Mouse (Mus musculus) urinary bladder, postnatal 10 days (tissue): Measurements from ENCODE around the gene Huwe1.

Source experiments
- DNase-seq: peaks from one replicate; pipeline ENCODE4 v3.0.0; 2022; ENCODE audit warnings: low spot score

Huwe1 gene

GRCm38 (mm10) chrX:151800701-151801511 lies at the start of gene Huwe1:
TSS of gene Huwe1 (plus strand) at chrX:151800807.
- DNase-seq, result peak; percentile 13

- DNase-seq, result no peak
Observed at GRCm38 (mm10) chrX:151780348-151780747, 20.3 kb upstream of the Huwe1 start.

- no peak for DNase-seq
Observed at GRCm38 (mm10) chrX:151782939-151783338, 17.7 kb upstream of the Huwe1 start.

- no peak for DNase-seq
Observed at GRCm38 (mm10) chrX:151792766-151793165, 7.8 kb upstream of the Huwe1 start.

GRCm38 (mm10) chrX:151797970-151798369 lies 2.6 kb upstream of the Huwe1 start:
- no peak for DNase-seq

- DNase-seq, result no peak
Observed at GRCm38 (mm10) chrX:151802328-151802955, 1.8 kb downstream of the Huwe1 start.

GRCm38 (mm10) chrX:151802956-151803776 lies 2.6 kb downstream of the Huwe1 start:
- peak; percentile 66 for DNase-seq

- DNase-seq, result no peak
Observed at GRCm38 (mm10) chrX:151803777-151804101, 3.1 kb downstream of the Huwe1 start.

GRCm38 (mm10) chrX:151804388-151804787 lies 3.8 kb downstream of the Huwe1 start:
- no peak for DNase-seq

- DNase-seq, result no peak
Observed at GRCm38 (mm10) chrX:151811481-151811880, 10.9 kb downstream of the Huwe1 start.

- DNase-seq, result no peak
Observed at GRCm38 (mm10) chrX:151813656-151814055, 13.0 kb downstream of the Huwe1 start.

- DNase-seq, result no peak
Observed at GRCm38 (mm10) chrX:151817712-151818111, 17.1 kb downstream of the Huwe1 start.

- DNase-seq, result no peak
Observed at GRCm38 (mm10) chrX:151828971-151829370, 28.4 kb downstream of the Huwe1 start.

GRCm38 (mm10) chrX:151831260-151831659 lies 30.7 kb downstream of the Huwe1 start:
- DNase-seq, result no peak

GRCm38 (mm10) chrX:151832982-151833381 lies 32.4 kb downstream of the Huwe1 start:
- DNase-seq, result no peak

GRCm38 (mm10) chrX:151859436-151859835 lies 58.8 kb downstream of the Huwe1 start:
- no peak for DNase-seq

GRCm38 (mm10) chrX:151910692-151911091 lies 110.1 kb downstream of the Huwe1 start:
- no peak for DNase-seq

- no peak for DNase-seq
Observed at GRCm38 (mm10) chrX:151912267-151912666, 111.7 kb downstream of the Huwe1 start.

GRCm38 (mm10) chrX:151929390-151929789 lies 128.8 kb downstream of the Huwe1 start:
- DNase-seq, result no peak

- no peak for DNase-seq
Observed at GRCm38 (mm10) chrX:151938852-151939251, 138.2 kb downstream of the Huwe1 start.

- DNase-seq, result no peak
Observed at GRCm38 (mm10) chrX:151946986-151947385, 146.4 kb downstream of the Huwe1 start.

GRCm38 (mm10) chrX:151947781-151948180 lies 147.2 kb downstream of the Huwe1 start:
- DNase-seq, result no peak

GRCm38 (mm10) chrX:151950231-151950630 lies 149.6 kb downstream of the Huwe1 start:
- DNase-seq, result no peak
